Mouse (Mus musculus): ENCODE results near the gene Coq4. TPM values are rescaled to one million over a fixed set of nuclear protein-coding genes. Genes with fewer than 3 reads are reported as not detected.

Gene Coq4
- polyA plus RNA-seq, 1 experiment from 2014 or later: 13.1 TPM

GRCm38 (mm10) chr2:29803400-29803831, 16.1 kb downstream of the Coq4 start:
- Histone ChIP-seq H3K9ac (replicated peaks; ENCODE audit: low read depth) (peak overlapping the region; percentile 82; the same call in 1 of the 2 replicates), H3K27ac (ENCODE audit: low read length) (no peak overlapping the region; the same call in 1 of the 2 replicates), H3K4me2 (replicated peaks; ENCODE audit: low read depth, low read length) (peak overlapping the region; percentile 87), H3K36me3 (ENCODE audit: insufficient read depth, low read length) (peaks cover 14% of the 10 kb centered on the region; the same call in 1 of the 2 replicates), H3K4me1 (ENCODE audit: insufficient read depth, low read depth, low read length) (peaks cover 11% of the 10 kb centered on the region), H3K27me3 (replicated peaks; ENCODE audit: insufficient read depth, low read length) (no peaks in the 10 kb centered on the region), H3K9me3 (ENCODE audit: low read length) (no peaks in the 10 kb centered on the region), H3K4me3 (ENCODE audit: low read depth, low read length) (peak overlapping the region; percentile 77)
- ATAC-seq: peak; percentile 28; the same call in 1 of the 2 replicates
- TF ChIP-seq CTCF (IDR thresholded peaks at IDR 0.05) (peak; percentile 66), EP300 (IDR thresholded peaks at IDR 0.05) (no peak)
- 12% methylated on average over 6 of the region's 6 CpGs for WGBS
- DNase-seq (ENCODE audit: low spot score): peak; percentile 56

GRCm38 (mm10) chr2:29815678-29816371, 28.5 kb downstream of the Coq4 start:
- peaks cover 31% of the 10 kb centered on the region for H3K36me3 ChIP-seq (ENCODE audit: insufficient read depth, low read length)
- no peak for DNase-seq (ENCODE audit: low spot score)
- no peak overlapping the region for H3K4me3 ChIP-seq (ENCODE audit: low read depth, low read length)
- H3K4me2 ChIP-seq (replicated peaks; ENCODE audit: low read depth, low read length): no peak overlapping the region
- no peak for ATAC-seq
- no peaks in the 10 kb centered on the region for H3K9me3 ChIP-seq (ENCODE audit: low read length)
- H3K4me1 ChIP-seq (ENCODE audit: insufficient read depth, low read depth, low read length): no peaks in the 10 kb centered on the region; the same call in 1 of the 2 replicates
- WGBS: 78% methylated on average over 11 of the region's 11 CpGs
- H3K27ac ChIP-seq (ENCODE audit: low read length): no peak overlapping the region
- H3K9ac ChIP-seq (replicated peaks; ENCODE audit: low read depth): no peak overlapping the region
- H3K27me3 ChIP-seq (replicated peaks; ENCODE audit: insufficient read depth, low read length): no peaks in the 10 kb centered on the region
- TF ChIP-seq CTCF (IDR thresholded peaks at IDR 0.05): no peak

DNA sequence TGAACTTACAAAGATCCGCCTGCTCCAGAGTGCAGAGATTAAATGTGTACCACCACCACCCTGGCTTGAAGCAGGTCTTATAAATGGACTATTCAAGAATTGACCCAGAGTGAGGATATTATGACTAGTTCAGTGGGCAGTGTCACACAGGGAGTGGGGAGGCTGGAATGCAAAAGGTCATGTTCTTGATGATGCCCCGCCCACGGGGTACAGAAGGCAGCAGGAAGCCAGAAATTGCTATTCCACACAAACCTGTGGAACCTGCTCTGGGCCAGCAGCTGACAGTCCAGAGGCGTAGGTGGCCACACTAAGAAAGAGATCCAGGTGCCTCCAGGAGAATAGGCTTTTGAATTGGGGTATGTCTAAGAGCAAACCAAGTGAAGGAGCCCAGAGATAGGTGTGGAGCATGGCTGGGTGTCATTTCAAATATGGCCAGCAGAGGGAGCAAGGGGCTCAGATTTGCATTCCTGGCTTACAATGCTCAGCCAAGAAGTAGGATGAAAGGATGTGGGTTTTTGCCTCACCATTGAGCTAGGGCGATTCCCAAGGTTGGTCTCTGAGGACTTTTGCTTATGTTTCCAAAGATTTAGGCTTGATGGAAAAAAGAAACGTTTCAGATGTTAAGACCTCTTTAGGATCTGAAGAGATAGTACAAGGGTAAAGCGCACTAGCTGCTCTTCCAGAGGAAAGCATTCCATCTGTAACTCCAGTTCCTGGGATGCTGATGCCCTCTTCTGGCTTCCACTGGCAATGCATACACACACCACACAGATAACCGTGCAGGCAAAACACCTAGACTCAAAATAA, 30.3 kb downstream of the Coq4 start:
- no peaks in the 10 kb centered on the region; the same call in 1 of the 2 replicates for H3K4me1 ChIP-seq (ENCODE audit: insufficient read depth, low read depth, low read length)
- H3K4me3 ChIP-seq (ENCODE audit: low read depth, low read length): no peak overlapping the region
- H3K36me3 ChIP-seq (ENCODE audit: insufficient read depth, low read length): peaks cover 16% of the 10 kb centered on the region
- H3K27me3 ChIP-seq (replicated peaks; ENCODE audit: insufficient read depth, low read length): no peaks in the 10 kb centered on the region
- DNase-seq (ENCODE audit: low spot score): peak; percentile 84
- WGBS: 30% methylated on average over 8 of the region's 8 CpGs
- ATAC-seq: peak; percentile 69
- H3K27ac ChIP-seq (ENCODE audit: low read length): 0 out of 2 replicates have a peak overlapping the region, but pooled peaks have one; percentile 0
- H3K9ac ChIP-seq (replicated peaks; ENCODE audit: low read depth): no peak overlapping the region
- TF ChIP-seq CTCF (IDR thresholded peaks at IDR 0.05) (peak; percentile 80), EP300 (IDR thresholded peaks at IDR 0.05) (no peak)
- H3K4me2 ChIP-seq (replicated peaks; ENCODE audit: low read depth, low read length): peak overlapping the region; percentile 22; the same call in 1 of the 2 replicates
- no peaks in the 10 kb centered on the region for H3K9me3 ChIP-seq (ENCODE audit: low read length)

DNA sequence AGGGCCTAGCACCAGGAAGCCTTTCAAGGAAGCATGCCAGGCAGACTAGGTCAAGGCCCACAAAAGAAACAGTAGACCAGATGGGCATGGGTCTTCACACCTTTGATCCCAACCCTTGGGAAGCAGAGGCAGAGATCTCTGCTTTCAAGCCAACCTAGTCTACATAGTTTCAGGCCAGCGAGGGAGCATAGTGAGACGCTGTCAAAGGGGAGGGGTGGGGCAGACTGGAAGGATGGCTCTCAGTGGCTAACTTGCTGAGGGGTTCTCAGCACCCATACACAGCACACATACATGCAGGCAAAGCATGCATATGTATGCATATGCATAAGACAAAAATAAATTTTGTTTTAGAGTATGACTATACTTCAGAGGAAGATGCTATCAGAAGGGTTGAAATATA, 32.1 kb downstream of the Coq4 start:
- Histone ChIP-seq H3K4me3 (ENCODE audit: low read depth, low read length) (no peak overlapping the region), H3K4me2 (replicated peaks; ENCODE audit: low read depth, low read length) (peak overlapping the region; percentile 73; the same call in 1 of the 2 replicates), H3K27me3 (replicated peaks; ENCODE audit: insufficient read depth, low read length) (no peaks in the 10 kb centered on the region), H3K9me3 (ENCODE audit: low read length) (no peaks in the 10 kb centered on the region), H3K9ac (replicated peaks; ENCODE audit: low read depth) (no peak overlapping the region), H3K27ac (ENCODE audit: low read length) (no peak overlapping the region), H3K36me3 (ENCODE audit: insufficient read depth, low read length) (peaks cover 5% of the 10 kb centered on the region), H3K4me1 (ENCODE audit: insufficient read depth, low read depth, low read length) (no peaks in the 10 kb centered on the region; the same call in 1 of the 2 replicates)
- TF ChIP-seq EP300 (IDR thresholded peaks at IDR 0.05) (no peak), CTCF (IDR thresholded peaks at IDR 0.05) (no peak)
- ATAC-seq (no peak), DNase-seq (ENCODE audit: low spot score) (no peak)
- 23% methylated on average over 2 of the region's 2 CpGs for WGBS

DNA sequence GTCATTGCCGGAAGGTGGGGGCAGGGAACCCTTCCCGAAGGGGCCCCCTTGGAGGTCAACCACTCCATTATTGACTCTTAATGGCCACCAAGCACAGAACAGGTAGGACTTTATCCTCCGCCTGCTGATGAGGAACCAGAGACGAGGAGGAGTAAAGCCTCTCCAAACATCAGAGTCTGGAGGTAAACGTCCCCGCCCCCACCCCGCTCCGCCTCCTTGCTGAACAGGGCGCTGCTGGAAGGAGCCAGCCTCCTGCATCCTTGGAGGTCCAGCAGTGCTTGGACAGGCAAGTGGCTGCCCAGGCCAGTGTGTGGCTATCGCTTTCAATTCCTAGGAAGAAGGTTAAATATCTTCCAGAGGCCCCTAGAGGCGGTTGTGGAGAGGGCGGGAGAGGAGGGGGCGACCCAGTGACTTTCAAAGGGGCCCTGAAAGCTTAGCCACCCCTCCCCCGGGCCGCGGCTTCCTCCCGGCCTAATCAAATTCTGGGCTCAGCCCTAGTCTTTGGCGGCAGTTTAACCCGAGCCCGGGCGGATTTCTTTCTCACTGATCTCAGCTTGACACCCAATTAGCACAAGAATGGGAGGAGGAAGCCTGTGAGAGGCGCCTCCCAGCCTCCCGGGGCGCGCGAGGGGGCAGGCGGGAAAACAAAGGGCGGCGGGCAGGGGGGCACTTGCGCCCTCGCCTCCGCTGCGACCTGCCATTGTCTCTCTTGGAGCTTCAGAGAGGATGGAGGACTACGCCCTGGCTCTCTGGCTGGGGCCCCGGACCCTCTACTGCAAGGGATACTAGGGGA, 32.9 kb downstream of the Coq4 start, which contains the start of gene Urm1:
Urm1 (plus strand) TSS at position 51 of the 793 bp plus-strand sequence.
- TF ChIP-seq EP300 (IDR thresholded peaks at IDR 0.05) (no peak; the same call in 1 of the 2 replicates), CTCF (IDR thresholded peaks at IDR 0.05) (peak; percentile 12; the same call in 1 of the 2 replicates)
- Histone ChIP-seq H3K4me3 (ENCODE audit: low read depth, low read length) (peak within 1 kb of the TSS; percentile 45), H3K9ac (replicated peaks; ENCODE audit: low read depth) (peak within 1 kb of the TSS; percentile 47), H3K27me3 (replicated peaks; ENCODE audit: insufficient read depth, low read length) (no peaks in the 10 kb centered on the region), H3K36me3 (ENCODE audit: insufficient read depth, low read length) (no peaks in the 10 kb centered on the region), H3K4me2 (replicated peaks; ENCODE audit: low read depth, low read length) (peak within 1 kb of the TSS; percentile 73), H3K27ac (ENCODE audit: low read length) (peak within 1 kb of the TSS; percentile 85), H3K4me1 (ENCODE audit: insufficient read depth, low read depth, low read length) (no peaks in the 10 kb centered on the region; the same call in 1 of the 2 replicates), H3K9me3 (ENCODE audit: low read length) (no peaks in the 10 kb centered on the region)
- ATAC-seq (peak; percentile 76), DNase-seq (ENCODE audit: low spot score) (peak; percentile 81)
- 1% methylated on average over 33 of the region's 35 CpGs for WGBS

All from lung, postnatal 0 days (tissue).